ENCODE assay signal across 8 mouse cellular contexts in the genomic region with DNA sequence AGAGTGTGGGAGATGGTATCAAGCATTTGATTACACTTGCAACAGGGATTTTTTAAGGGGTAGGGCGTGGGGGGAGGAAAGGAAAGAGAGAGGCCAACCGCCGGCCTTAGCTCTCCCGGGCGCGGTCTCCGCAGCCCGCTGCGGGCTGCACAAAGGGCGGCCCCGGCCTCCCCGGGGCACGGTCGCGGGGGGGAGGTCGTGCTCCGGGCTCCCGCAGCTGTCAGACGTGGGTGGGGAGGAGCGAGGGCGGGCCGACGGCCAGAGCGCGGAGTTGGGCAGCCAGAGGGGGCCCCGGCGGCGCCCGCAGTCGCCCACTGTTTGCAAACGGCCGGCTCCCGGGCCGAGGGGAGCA.
DNase-seq lines count a peak whose midpoint lies in the region; ATAC-seq lines count a peak whose summit lies in the region.

No protein-coding gene starts in this region.

- H3K4me1 ChIP-seq in limb, embryonic 10.5 days: peaks cover 91% of the 10 kb centered on the region
- peaks cover 50% of the 10 kb centered on the region for H3K4me1 ChIP-seq in midbrain, embryonic 16.5 days (ENCODE audit: control insufficient read depth, insufficient read depth, low read length)

- intact Hi-C loops in heart, postnatal 25 days (cut with DNase I): loop anchor here (5.0 kb wide), 2 partner anchors 70 to 120 kb away; no protein-coding TSS in a partner anchor
- intact Hi-C loops in left cerebral cortex, postnatal 25 days (cut with DNase I): loop anchor here (5.0 kb wide), 2 partner anchors 70 to 185 kb away; no protein-coding TSS in a partner anchor

- peak overlapping the region; percentile 74 for H3K4me3 ChIP-seq in limb, embryonic 10.5 days
- peak overlapping the region; percentile 76 for H3K4me3 ChIP-seq in midbrain, embryonic 16.5 days (ENCODE audit: low read depth, low read length)

- H3K27ac ChIP-seq in limb, embryonic 10.5 days: peak overlapping the region; percentile 91
- peak overlapping the region; percentile 99 for H3K27ac ChIP-seq in midbrain, embryonic 16.5 days (ENCODE audit: low read length)

- peak overlapping the region; percentile 94 for H3K9ac ChIP-seq in midbrain, embryonic 16.5 days (ENCODE audit: low read depth, low read length)

- no peaks in the 10 kb centered on the region for H3K9me3 ChIP-seq in limb, embryonic 10.5 days (replicated peaks)
- H3K9me3 ChIP-seq in midbrain, embryonic 16.5 days (replicated peaks; ENCODE audit: control insufficient read depth, low read length, poor library complexity, severe bottlenecking): no peaks in the 10 kb centered on the region

- peak; percentile 70 to 75 for DNase-seq in heart, adult 9 months (ENCODE audit: low spot score in 2 of 2)
- no peak for DNase-seq in heart, postnatal 25 days (ENCODE audit: low spot score)
- peak; percentile 72 for DNase-seq in Muller cell, postnatal 12 days (ENCODE audit: inconsistent ontology term)
- peak; percentile 68 for DNase-seq in limb, embryonic 10.5 days (ENCODE audit: low spot score)
- no peak for DNase-seq in retina, postnatal 1 day
- no peak for DNase-seq in left cerebral cortex, postnatal 25 days (ENCODE audit: low spot score in 2 of 2)

- H3K4me2 ChIP-seq in midbrain, embryonic 16.5 days (ENCODE audit: low read length): peak overlapping the region; percentile 89

- no peaks in the 10 kb centered on the region for H3K36me3 ChIP-seq in limb, embryonic 10.5 days
- no peaks in the 10 kb centered on the region for H3K36me3 ChIP-seq in midbrain, embryonic 16.5 days (ENCODE audit: control insufficient read depth, insufficient read depth, low read length)

- ATAC-seq in granulocyte monocyte progenitor cell, adult 5-6 weeks (replicated peaks; ENCODE audit: poor library complexity, severe bottlenecking): 0 out of 2 replicates have a peak, but pooled peaks have one; percentile 1
- no peak for ATAC-seq in midbrain, embryonic 16.5 days

- under 1% methylated on average over 34 of the region's 34 CpGs for WGBS in limb, embryonic 10.5 days
- 0% methylated on average over 19 of the region's 34 CpGs for WGBS in midbrain, embryonic 16.5 days

- H3K27me3 ChIP-seq in limb, embryonic 10.5 days (ENCODE audit: low read depth, poor library complexity, severe bottlenecking): peaks cover 41% of the 10 kb centered on the region
- no peaks in the 10 kb centered on the region for H3K27me3 ChIP-seq in midbrain, embryonic 16.5 days (ENCODE audit: control insufficient read depth, insufficient read depth, low read depth, low read length)

Comparison
In these comparisons a context has a peak if more than half of its experiments do, and no peak if none do; other contexts are left out.
1. DNase-seq: peak in heart, adult 9 months (2 of 2), Muller cell, postnatal 12 days (single experiment) and limb, embryonic 10.5 days (single experiment); none in heart, postnatal 25 days (single experiment), retina, postnatal 1 day (single experiment) and left cerebral cortex, postnatal 25 days (0 of 2).